Mouse (Mus musculus) kidney, postnatal 14 days (tissue): ENCODE measurements at regions not wholly inside any gene's neighbourhood (a gene's known extent, or its start where the extent isn't known, plus 50 kb on each side); places are given as distances from the start of the nearest gene placed in this dataset.

Source experiments
- DNase-seq: peaks from one replicate; pipeline ENCODE4 v3.0.0; 2022; ENCODE audit warnings: mixed read lengths

DNA sequence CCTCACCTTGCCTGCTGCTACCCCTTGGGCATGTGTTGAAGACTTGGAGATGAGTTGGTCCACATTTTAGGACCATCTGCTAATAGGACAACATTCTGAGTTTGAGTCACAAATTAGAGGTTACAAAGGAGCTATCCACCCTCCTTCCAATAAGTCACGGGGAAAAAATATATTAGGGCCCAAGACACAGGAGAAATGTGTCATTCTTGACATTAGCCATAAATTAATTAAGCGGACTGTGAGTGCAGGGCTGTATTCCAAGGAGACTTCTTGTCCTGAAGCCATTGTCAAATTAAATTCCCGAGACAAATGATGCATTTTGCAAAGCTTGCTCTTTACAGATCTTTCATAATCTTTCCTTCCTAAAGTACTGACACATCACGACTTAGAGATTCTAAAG, 79.2 kb downstream of the 1700020N01Rik start:
- no peak for DNase-seq

DNA sequence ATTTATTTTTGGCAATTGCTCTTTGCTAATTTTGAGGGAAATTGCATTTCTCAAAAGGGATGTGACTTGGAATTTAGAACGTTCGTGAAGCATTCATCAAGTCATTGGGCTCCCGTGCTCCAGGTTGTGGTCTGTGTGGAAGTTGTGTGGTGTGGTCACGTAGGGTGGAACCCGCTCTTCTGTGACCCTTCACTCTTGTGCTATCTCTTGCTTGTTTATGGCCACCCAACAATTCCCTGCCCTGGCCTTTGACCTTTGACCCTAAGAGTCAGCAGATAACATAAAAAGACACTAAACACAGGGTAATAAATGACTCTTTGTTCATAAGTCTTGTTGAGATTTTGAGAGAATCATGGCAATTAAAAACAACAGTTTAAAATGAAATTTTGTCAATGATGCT, 79.7 kb downstream of the 1700020N01Rik start:
- peak; percentile 37 for DNase-seq

DNA sequence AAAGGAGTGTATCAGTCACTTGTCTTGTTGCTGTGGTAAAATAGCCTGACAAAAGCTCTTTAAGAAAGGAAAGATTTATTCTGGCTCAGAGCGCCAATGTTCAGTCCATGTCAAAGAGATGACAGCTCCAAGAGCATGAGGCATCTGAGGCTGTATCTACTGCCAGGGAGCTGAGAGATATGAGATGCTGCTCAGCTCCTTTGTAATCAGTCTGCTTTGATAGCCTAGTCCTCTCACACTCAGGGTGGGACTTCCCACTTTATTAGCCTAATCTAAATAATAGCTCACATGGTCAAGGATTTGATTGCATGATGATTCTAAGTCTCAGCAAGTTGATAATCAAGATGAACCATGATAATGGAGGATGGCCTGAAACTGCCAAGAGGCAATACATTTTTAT, 80.9 kb downstream of the 1700020N01Rik start:
- no peak for DNase-seq

DNA sequence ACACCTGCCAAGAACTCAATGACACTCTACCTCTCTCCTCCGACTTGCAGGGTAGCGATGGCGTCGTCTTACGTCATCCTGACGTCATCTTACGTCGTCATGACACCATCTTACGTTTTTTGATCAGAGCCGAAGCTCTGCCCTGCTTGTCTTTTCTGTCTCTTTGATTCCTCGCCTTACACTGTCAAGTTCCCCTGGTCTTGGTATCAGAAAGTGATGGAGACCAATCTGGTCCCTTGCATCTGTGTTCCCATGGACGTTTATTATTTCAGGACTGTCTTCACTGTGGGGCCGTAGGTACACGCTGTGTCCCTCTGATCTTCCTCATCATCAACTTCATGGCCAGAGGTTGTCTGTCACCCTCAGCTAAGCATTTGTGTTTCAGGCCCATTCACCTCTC, 82.8 kb downstream of the 1700020N01Rik start:
- no peak for DNase-seq

DNA sequence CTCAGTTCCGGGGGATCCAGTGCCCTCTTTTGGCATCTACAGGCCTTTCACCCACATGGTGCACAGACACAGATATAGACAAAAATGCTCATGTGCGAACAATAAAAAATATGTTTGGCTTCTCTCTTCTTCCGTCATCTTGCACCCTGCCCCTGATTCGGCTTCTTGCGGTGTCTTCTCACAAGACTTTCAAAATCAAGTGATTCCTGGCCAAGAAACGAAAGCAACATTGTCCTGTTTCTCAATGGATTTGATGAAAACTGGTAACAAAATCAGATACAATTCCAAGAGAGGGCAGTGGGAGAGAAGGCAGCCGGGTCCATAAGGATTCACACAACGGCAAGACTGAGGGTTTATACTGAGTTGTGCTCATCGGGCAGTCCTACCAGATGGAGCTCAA, 85.0 kb downstream of the 1700020N01Rik start:
- no peak for DNase-seq

DNA sequence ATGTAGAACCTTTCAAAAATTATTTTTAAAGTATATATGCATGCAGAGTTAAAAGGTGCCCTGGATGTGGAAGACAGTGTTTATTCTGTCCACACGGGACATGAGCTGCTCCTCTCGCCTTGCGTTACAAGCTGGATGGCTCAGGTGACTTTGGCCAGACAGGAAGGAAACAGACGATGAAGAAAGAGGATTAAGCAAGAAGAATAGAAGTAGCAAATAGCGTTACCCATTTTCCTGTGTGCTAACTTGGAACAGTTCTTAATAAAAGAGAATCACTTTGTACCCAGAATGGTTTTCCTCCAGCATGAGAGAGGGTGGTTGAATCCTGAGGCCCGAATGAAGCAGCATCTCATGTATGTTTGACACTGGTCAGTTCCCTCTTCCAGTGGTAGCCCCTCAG, 85.4 kb downstream of the 1700020N01Rik start:
- DNase-seq = no peak

DNA sequence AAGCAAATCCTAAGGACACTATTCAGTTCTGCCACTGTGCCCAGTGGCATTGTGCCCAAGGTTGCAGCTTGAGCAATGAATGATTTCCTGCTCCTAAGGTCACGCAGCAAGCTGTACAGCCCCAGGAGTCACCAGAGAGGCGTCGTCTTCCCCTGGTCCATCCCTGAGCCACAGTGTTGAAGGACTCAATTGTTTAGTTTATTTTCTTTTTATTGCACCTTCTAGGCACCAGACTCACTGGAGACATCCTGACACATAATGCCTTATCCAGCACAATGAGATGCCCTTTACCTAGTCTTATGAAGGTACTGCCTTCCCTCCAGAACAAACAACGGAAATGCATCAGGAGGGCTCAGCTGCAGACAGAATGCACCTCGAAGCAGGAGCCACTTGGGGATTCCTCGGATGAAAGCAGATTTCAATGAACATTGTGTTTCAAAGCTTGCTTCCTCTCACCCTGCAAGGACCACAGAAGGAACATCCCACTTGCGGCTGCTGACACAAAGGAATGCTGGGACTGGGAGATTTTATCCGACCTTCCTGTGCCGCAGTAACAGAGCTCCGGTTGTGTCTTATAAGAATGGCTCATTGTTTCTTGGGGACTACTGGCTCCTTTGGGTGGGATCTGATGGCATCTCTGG, 86.0 kb downstream of the 1700020N01Rik start:
- peak; percentile 64 for DNase-seq

DNA sequence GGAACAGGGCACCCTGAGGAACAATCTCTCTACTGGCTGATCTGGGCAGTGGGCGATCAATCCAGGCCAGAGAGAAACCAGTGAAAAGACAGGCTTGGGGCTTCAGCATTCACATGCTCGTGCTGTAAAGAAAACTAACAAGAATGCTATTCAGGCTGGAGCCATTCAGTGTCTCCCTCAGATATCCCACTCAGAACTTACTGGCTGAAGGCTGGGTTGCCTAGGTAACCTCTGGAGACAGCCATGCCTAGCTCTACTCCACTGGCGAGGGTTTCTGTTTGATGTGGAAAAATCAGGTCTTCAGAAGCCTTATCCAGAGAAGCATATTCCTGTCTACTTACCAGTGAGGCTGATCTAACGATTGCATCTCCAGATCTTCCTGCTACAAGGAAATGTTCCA, 87.8 kb downstream of the 1700020N01Rik start:
- no peak for DNase-seq

DNA sequence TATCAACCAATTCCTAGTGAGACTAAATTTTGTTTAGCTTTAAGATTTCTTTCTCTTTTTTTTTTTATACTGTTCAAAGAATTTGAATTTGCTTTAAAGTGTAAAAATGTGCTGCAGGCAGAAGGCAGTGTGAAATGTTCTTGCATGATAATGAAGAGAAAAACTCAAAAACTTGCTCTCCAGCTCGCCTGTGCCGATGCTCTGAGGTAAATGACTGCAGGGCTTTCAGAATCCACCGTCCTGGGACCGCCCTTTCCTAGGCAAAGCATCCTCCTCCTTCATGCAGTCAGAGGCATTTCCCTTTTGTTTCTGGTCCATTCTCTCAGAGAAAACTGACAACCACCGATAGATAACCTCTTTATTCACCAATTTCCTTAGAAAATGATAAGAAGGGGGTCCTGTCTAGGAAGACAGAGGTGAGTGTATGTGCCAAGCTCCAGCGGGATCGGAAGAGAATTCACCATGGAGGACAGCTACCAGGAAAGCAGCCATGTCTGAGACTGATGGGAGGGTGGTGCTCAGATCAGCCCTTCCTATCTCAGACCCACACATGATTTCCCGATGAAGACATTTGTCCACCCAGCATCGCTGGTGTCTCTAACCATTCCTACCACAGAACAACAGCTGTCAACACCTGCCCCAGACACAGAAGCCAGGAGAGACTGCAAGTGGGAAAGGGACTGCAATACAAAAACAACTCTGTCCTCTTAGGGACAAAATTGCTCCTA, 91.5 kb downstream of the 1700020N01Rik start:
- peak; percentile 29 for DNase-seq

DNA sequence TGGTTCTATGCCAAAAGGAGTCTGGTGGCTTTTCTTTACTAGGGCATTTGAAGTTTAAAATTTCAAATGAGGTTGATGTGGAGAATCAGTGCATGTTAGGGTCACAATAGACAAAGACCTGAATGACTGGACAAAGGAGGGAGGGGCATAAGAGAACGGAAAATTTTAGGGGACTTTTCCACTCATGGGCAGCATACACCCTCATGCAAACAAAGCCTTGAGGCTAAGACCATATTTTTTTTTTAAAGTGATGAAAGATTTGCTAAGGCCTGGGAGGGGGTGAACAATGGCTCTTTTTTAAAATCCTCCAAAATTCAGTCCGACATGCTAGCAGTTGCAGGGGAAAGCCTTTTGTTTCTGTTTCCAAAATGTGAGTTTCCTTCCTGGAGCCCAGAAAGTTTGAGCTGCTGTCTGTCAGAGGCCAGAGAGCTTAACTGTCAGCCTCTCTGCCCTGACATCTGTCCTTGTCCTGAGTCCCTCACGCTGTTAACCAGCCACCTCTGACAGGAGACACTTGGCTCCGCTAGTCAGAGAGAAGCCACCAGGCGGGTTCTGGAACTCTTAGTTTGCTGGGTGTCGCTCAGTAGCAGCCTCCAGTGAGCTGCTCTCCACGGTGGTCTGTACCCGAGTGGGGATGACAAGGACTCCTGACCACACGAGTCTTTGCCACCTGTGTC, 92.3 kb downstream of the 1700020N01Rik start:
- DNase-seq = peak; percentile 68

DNA sequence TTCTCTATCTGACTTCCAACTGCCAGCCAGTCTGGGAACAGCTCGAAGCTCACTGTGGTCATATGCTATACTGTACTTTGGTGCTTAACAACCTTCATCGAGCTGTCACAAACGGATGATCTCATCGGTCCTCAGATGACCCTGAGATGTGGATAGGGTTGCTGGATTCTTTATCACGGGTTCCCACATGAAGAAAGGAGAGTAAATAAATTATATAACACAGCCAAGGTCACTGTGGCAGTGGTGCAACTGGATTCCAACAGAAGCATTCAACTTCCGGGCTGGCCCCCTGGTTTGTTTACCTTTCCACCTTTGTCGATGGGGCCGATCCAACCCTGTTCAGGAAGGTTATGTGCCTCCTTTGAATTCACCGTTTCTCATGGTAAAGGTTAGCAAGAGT, 93.1 kb downstream of the 1700020N01Rik start:
- DNase-seq = peak; percentile 45

DNA sequence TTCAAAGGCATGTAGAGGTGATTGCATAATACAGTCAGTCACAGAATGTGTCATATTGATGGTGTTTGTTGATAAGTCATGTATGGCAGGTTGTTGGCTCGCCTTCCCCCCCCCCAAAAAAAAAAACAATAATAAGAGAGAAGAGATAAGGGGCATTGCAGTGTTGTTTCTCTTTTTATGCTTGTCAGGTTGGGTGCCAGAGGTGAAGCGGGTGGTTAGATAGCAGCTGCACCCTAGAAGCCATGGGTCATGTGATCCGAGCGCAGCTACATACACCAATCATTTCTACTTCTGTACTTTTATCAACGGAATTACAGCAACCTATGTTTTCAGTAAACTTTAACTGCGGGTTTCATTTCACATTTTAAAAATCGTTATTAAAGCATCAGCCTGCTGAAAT, 94.5 kb downstream of the 1700020N01Rik start:
- no peak for DNase-seq

DNA sequence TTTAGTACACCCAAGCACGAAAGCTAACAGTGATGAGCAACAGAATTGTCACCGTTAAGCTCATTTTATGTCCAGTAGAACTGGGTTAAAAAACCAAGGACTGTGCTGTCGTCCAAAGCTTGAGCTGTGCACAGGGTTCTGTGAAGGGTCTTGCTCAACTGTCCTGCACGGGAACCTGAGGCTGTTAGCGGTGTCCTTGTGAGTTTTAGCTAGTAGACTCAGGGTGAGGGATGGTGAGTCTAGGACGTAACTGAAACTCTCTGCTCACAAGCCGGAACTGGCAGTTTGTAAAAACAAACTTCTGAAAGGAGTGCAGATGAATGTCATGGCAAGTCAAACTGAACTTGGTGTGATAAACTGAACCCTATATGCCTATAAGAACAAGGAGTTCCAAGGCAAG, 95.6 kb downstream of the 1700020N01Rik start:
- DNase-seq = no peak

DNA sequence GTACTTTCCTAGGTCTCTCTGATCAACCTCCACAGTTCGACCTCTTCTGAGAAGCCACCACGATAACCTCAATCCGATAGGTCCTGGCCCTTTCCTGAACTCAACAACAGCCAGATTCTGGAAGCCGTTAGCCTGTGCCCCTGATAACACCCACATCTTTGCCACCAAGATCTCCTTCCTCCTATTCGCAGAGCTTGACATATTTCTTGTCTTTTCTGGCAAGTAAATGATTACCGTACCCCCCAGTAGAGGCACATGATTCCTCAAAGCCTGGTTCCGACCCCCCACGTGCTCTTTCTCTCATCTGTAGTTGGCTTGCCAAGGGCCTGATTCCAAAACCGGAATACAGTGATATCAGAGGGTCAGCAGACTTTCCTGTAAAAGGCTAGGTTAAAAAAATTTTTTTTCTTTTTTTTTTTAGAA, 96.9 kb downstream of the 1700020N01Rik start:
- DNase-seq = peak; percentile 49

DNA sequence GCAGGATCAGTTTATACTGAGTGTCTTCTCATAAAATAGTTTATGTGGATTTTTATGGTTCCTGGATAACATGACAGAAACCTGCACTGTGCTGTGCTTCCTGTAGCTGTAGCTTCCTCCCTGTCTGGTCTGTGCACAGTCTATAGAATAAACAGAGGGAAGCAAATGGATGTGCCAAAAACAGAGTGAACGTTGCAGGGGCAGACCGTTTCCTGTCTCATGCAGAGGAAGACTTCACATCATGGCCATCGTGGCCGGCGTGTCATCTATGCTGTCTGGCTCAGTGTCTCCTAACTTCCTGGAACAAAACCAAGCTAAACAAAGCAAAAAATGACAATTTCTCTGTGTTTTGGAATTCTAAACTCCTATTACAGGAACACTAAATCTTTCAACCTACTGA, 102.2 kb downstream of the 1700020N01Rik start:
- peak; percentile 54 for DNase-seq

DNA sequence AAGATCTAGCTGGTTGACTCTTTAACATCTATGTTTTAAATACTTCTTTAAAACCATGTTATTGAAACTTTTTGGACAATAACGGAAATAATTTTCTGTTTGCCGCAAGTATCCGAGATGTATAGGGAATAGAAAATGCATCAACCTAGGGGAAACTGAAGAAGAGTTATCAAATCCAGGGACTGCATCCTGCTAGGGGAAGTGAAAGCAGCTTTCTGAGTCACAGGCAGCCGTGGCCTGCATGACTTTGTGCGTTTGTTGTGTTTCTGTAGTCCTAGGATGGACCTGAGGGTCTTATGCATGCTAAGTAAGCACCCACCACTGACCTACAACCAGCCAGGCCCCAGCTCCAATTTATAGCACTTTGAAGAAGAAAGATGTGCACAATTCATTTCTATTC, 103.7 kb downstream of the 1700020N01Rik start:
- no peak for DNase-seq

DNA sequence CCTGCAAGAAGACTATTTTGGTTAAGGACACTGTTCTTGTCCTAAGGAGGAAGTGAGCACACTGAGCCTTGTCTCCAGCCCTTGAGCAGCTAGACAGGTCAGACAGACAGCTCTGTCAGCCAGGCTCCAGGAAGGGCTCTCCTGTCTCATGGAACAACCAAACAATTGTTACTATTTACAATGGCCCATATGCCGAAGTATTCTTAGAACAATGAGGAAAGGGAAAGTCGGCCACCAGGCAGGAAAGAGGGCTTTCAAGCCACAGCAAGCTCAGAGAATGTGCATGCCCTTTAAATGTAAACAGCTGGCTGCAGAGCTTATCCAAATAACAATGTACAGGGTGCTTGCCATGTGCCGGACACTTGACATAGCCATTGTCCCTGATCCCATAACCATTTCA, 108.6 kb downstream of the 1700020N01Rik start:
- DNase-seq = peak; percentile 29

DNA sequence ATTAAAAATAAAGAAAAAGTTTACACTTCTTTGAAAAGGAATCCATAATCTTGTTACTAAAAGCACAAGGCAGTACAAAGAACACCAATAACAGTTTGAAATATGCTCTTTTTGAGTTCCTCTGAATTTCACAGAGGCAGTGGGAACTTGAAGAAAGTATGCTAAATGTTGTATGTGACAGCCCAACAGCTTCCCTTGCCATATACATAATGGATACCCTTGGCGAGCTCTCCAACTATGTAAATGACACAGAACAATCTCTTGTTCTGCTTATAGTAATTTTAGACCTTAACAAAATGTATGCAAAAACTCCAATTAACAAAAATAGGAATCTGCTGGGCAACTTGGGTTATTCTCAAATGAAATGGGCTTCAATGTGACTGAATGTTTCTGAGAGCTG, 109.2 kb downstream of the 1700020N01Rik start:
- DNase-seq = no peak

DNA sequence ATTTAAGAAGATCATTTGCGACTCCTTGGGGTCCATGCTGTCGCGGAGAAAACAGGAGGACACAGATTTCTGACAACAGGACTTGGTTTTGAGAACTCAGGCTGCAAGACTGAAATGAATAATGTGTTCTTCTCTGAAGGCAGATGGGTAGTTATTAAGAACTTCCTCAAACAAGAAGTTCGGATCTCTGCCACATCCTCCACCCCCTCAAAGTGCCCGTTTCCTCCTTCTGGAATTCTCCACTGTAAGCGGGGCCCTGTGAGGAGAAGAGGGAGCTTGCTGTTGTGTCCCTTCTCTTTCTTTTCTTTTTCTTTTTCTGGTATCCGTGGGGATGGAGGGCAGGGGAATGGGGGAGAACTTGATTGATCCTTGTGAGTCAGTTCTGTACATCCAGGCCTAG, 118.9 kb downstream of the 1700020N01Rik start:
- DNase-seq = no peak

DNA sequence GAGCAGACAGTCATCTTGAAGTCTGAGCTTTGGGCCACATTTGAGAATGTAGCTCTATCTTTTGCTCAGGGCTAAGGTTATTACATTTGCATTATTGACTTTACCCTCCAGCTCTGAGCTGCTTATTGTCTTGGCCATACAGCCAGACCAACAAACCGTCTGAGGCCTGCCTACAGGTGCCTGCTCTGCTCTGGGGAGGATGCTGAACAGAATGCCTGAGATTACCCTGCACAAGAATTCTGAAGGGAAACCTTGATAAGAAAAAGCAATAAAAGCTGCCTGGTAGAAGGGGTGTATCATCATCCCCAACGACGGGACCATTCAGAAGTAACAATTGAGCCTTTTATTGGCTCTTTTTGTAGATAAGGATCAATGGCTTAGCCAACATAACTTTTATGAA, 119.9 kb downstream of the 1700020N01Rik start:
- no peak for DNase-seq

DNA sequence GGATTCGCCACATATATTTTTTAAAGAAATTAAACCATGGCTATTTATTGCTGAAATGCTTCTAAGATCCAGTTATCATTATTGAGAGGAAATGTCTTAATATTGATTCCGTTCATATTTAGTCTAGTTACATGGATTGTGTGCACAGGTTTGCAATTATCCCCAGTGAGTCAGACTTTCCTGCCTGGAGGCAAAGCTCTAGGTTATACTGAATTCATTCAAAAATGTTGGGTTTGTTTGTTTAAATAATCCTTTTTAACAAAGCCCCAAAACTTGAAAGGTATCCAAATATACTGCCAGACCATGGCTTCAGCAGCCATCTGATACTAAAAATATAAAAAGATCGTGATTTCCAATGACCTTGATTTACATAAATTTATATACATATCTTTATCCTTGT, 122.5 kb downstream of the 1700020N01Rik start:
- no peak for DNase-seq

DNA sequence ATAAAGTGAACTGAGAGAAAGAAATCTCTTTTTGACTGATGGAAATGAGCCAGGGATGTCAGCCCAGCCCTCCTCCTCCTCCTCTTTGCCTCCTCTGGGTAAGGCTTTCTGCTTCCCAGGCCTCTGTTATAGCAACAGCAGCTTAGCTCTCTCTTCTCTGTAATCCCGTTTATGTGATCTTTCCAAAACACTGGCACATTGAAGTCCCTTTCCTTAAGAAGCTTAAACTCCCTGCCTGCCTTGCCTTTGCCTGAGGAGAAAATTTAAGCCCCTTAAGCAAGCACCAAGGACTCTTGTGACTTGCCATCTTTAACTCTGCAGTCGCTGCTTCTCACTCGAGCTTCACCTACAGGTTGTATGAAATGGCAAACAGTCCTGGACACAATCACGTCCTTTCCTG, 125.2 kb downstream of the 1700020N01Rik start:
- no peak for DNase-seq

DNA sequence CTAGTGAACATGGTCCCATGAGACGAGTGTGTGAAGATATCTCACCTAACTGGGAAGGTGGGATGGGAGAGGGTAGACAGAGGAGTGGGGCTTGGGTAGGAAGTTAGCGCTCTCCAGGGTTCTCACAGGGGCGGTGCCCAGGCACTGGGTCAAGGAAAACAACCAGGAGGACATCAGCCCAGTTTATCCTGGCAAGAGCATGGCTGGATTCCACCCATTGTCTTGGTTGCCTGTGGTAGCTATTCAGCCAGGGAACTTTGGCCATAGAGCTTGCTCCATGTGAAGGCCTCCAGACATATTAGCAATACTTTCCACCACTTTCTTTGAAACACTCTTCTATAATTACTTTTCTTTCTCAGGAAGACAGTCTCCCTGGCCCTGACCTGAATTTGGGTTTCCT, 131.4 kb downstream of the 1700020N01Rik start:
- DNase-seq = no peak

DNA sequence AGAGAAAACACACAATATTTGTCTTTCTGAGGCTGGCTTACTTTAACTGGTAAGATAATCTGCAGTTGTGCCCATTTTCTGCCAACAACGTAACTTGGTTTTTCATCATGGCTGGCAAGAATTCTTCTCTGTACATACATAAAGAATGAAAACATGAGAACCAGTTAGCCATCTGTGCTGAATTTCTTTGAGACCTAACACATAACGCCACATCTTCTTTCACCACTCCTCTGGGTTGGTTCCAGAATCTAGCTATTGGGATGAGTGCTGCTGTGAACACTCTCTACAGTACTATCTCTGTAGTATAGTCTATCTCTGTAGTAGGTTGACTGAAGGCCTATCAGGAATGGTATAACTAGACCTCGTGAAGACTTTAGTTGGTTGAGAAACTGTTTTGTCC, 132.1 kb downstream of the 1700020N01Rik start:
- DNase-seq = no peak
